Mouse (Mus musculus): ENCODE results near the gene Glycam1. TPM values are rescaled to one million over a fixed set of nuclear protein-coding genes. Genes with fewer than 3 reads are reported as not detected.

Glycam1 gene
- total RNA-seq (2023), result not detected

DNA sequence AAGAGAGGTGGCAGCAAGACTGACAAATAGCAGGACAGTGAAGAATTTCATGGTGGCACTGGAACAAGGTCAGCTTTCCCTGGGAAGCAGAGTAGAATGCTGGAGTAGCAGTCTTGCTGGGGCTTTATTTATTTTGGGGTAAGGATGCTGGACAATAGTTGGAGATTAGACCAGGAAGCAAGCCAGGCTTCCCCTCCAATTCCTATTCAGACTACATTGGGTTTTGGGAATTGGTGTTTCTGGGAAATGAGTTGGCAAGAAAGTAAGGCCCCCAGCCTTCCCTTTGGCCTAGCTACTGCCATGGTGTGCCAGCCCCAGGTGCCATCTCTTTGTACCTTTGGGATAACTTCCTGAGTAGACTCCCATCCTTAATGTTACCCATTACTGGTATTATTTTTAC is at the start of gene Glycam1:
TSS of gene Glycam1 (minus strand) at position 101 of the 400 bp plus-strand sequence.

DNA sequence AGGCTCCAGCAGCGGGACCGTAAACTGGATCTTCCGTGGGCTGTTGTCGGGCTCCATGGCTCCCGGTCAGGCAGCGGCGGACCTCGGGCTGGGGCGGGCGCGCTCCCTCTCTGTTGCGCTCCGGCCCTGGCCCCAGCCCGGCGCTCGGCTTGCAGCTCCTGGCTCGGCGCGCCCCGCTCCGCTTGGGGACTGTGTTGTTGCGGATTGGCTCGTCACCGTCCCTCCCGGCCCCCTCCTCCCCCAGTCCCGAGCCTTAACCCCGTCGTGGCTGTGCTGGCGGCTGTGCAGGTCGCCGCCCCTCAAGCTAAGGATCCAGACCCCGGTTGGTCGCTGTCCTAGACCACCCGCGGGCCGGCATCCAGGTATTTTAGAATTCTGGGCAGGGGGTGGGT is 27.1 kb downstream of the Glycam1 start, which contains the start of gene Ppp1r1a:
TSS of gene Ppp1r1a (minus strand) at position 182 of the 392 bp plus-strand sequence.

Other genes starting within 250 kb of the Glycam1 start
- gene Zfp385a, start 225.0 kb downstream of the Glycam1 start, total RNA-seq (2023), result 1 to 10 TPM; 1.1 to 2.3 TPM
- 1 to 10 TPM; 2.9 to 3.7 TPM for gene Itga5, start 198.3 kb downstream of the Glycam1 start, total RNA-seq (2023)
- gene Gtsf1, start 134.6 kb downstream of the Glycam1 start, total RNA-seq (2023), result not detected
- not detected for gene Gtsf2, start 116.6 kb downstream of the Glycam1 start, total RNA-seq (2023)
- gene Nckap1l, start 111.3 kb downstream of the Glycam1 start, total RNA-seq (2023), result 100 to 1,000 TPM; 140 to 147 TPM
- gene Pde1b, start 62.0 kb downstream of the Glycam1 start, total RNA-seq (2023), result 10 to 100 TPM; 26.1 to 45.0 TPM
- gene Ppp1r1a, start 27.1 kb downstream of the Glycam1 start, total RNA-seq (2023), result not detected
- not detected for gene Mucl1, start 190.4 kb upstream of the Glycam1 start, total RNA-seq (2023)